Mouse (Mus musculus) testis, adult 2 months (tissue): ENCODE data around the gene Car10.

Source experiments
- CTCF ChIP-seq: fragments of 200-500 bp; IDR thresholded peaks from 2 replicates; pipeline ENCODE4 v1.5.1; 2012; ENCODE audit warnings: low read depth, mild to moderate bottlenecking, inconsistent platforms, low read length, moderate library complexity; ENCODE audit not compliant: control insufficient read depth, insufficient read depth, insufficient replicate concordance
- POLR2A ChIP-seq: fragments of 200-500 bp; IDR thresholded peaks from 2 replicates; pipeline ENCODE4 v1.6.1; 2012; ENCODE audit warnings: low read depth, mild to moderate bottlenecking, inconsistent platforms, low read length, moderate library complexity; ENCODE audit not compliant: control insufficient read depth

- TF ChIP-seq CTCF = no peak
- TF ChIP-seq POLR2A = no peak
Measured at GRCm38 (mm10) chr11:93103101-93103815, 5.4 kb downstream of the Car10 start.
